Mouse (Mus musculus) liver, embryonic 14.5 days (tissue): Measurements from ENCODE around the gene Sorcs2.

ENCODE experiments used
- CTCF ChIP-seq: IDR thresholded peaks from 2 replicates; pipeline ENCODE4 v1.5.1; 2016; ENCODE audit warnings: antibody characterized with exemption, low read depth, control low read depth
- EP300 ChIP-seq: IDR thresholded peaks from 2 replicates; pipeline ENCODE4 v1.6.1; 2016; ENCODE audit warnings: antibody characterized with exemption, low read depth

- TF ChIP-seq EP300: no peak
- TF ChIP-seq CTCF: no peak
Observed at GRCm38 (mm10) chr5:36424676-36425075, 26.7 kb upstream of the Sorcs2 start.
